ENCODE assay signal across 8 mouse cellular contexts in genomic region chr4:136636983-136637562, GRCm38 (mm10). TPM values are rescaled to one million over a fixed set of nuclear protein-coding genes. Genes with fewer than 3 reads are reported as not detected.
DNase-seq lines count a peak whose midpoint lies in the region; ATAC-seq and TF ChIP-seq lines count a peak whose summit lies in the region.

No protein-coding gene starts in this region.

- no peak for DNase-seq in heart, postnatal 25 days (ENCODE audit: low spot score)
- no peak for DNase-seq in ES-E14 (ENCODE audit: low read depth, low spot score)
- DNase-seq in retina, postnatal 1 day: no peak
- DNase-seq in adrenal gland, adult 2 months: no peak

- H3K36me3 ChIP-seq in heart, embryonic 11.5 days (ENCODE audit: control insufficient read depth, insufficient read depth, low read length): no peaks in the 10 kb centered on the region
- no peaks in the 10 kb centered on the region for H3K36me3 ChIP-seq in ES-E14 (ENCODE audit: control insufficient read depth, insufficient read depth, low read length, poor library complexity, severe bottlenecking)
- no peaks in the 10 kb centered on the region for H3K36me3 ChIP-seq in hindbrain, embryonic 12.5 days
- no peaks in the 10 kb centered on the region for H3K36me3 ChIP-seq in midbrain, embryonic 12.5 days

- H3K27me3 ChIP-seq in heart, embryonic 11.5 days (ENCODE audit: control insufficient read depth, insufficient read depth, low read length): peaks cover 39% of the 10 kb centered on the region
- H3K27me3 ChIP-seq in hindbrain, embryonic 12.5 days: peaks cover 36% of the 10 kb centered on the region
- H3K27me3 ChIP-seq in midbrain, embryonic 12.5 days: peaks cover 34% of the 10 kb centered on the region

- no peak overlapping the region for H3K27ac ChIP-seq in heart, embryonic 11.5 days (ENCODE audit: low read depth, low read length)
- no peak overlapping the region for H3K27ac ChIP-seq in ES-E14 (ENCODE audit: insufficient read depth, low read depth, low read length, poor library complexity, severe bottlenecking)
- H3K27ac ChIP-seq in hindbrain, embryonic 12.5 days: no peak overlapping the region
- no peak overlapping the region for H3K27ac ChIP-seq in midbrain, embryonic 12.5 days (replicated peaks)

- peaks cover 8% of the 10 kb centered on the region for H3K4me1 ChIP-seq in heart, embryonic 11.5 days (ENCODE audit: control insufficient read depth, insufficient read depth, low read length)
- peaks cover 0 to 6% of the 10 kb centered on the region in 2 experiments; a peak in 2 of 4 replicates for H3K4me1 ChIP-seq in ES-E14 (ENCODE audit: control insufficient read depth in 2 of 2, insufficient read depth in 2 of 2, low read length in 2 of 2, poor library complexity in 1 of 2)
- H3K4me1 ChIP-seq in hindbrain, embryonic 12.5 days: peaks cover 22% of the 10 kb centered on the region
- H3K4me1 ChIP-seq in midbrain, embryonic 12.5 days: peaks cover 27% of the 10 kb centered on the region

- H3K9ac ChIP-seq in heart, embryonic 11.5 days (ENCODE audit: low read depth, low read length): peak overlapping the region; percentile 40
- H3K9ac ChIP-seq in ES-E14 (ENCODE audit: insufficient read depth, low read depth, low read length, poor library complexity, severe bottlenecking): peak overlapping the region; percentile 29
- peak overlapping the region; percentile 61 for H3K9ac ChIP-seq in hindbrain, embryonic 12.5 days
- peak overlapping the region; percentile 52 for H3K9ac ChIP-seq in midbrain, embryonic 12.5 days (replicated peaks)

- in situ Hi-C loops in ES-E14 (cut with MboI; ENCODE audit: low sequenced_read_pairs in 2 of 2, unreplicated experiment in 2 of 2): no loop called here

- ATAC-seq in heart, embryonic 11.5 days (replicated peaks; ENCODE audit: insufficient number of reproducible peaks, low FRiP score, low TSS enrichment): no peak
- ATAC-seq in hindbrain, embryonic 12.5 days (ENCODE audit: low FRiP score): peak; percentile 52
- peak; percentile 14; the same call in 1 of the 2 replicates for ATAC-seq in midbrain, embryonic 12.5 days (ENCODE audit: low FRiP score, low read depth)
- no peak for ATAC-seq in erythroid progenitor cell, adult 5-6 weeks (replicated peaks; ENCODE audit: low FRiP score, poor library complexity, severe bottlenecking)

- 16% methylated on average over 37 of the region's 37 CpGs for WGBS in heart, embryonic 11.5 days (ENCODE audit: insufficient replicate concordance)
- 17% methylated on average over 37 of the region's 37 CpGs for WGBS in hindbrain, embryonic 12.5 days
- 21% methylated on average over 37 of the region's 37 CpGs for WGBS in midbrain, embryonic 12.5 days

- H3K9me3 ChIP-seq in heart, embryonic 11.5 days (replicated peaks; ENCODE audit: control insufficient read depth, low read length): no peaks in the 10 kb centered on the region
- H3K9me3 ChIP-seq in ES-E14 (ENCODE audit: control insufficient read depth, insufficient read depth, low read depth, low read length): no peaks in the 10 kb centered on the region
- H3K9me3 ChIP-seq in hindbrain, embryonic 12.5 days (replicated peaks): no peaks in the 10 kb centered on the region
- no peaks in the 10 kb centered on the region for H3K9me3 ChIP-seq in midbrain, embryonic 12.5 days

- peak overlapping the region; percentile 41 for H3K4me3 ChIP-seq in heart, embryonic 11.5 days (ENCODE audit: low read depth, low read length)
- peak overlapping the region; percentile 51 to 67 for H3K4me3 ChIP-seq in ES-E14 (ENCODE audit: insufficient read depth in 1 of 2, low read depth in 1 of 2, low read length in 2 of 2, poor library complexity in 1 of 2, severe bottlenecking in 1 of 2)
- H3K4me3 ChIP-seq in hindbrain, embryonic 12.5 days: peak overlapping the region; percentile 52
- H3K4me3 ChIP-seq in midbrain, embryonic 12.5 days: peak overlapping the region; percentile 51

- intact Hi-C loops in heart, postnatal 25 days (cut with DNase I): no loop called here

- peak overlapping the region; percentile 70 for H3K4me2 ChIP-seq in heart, embryonic 11.5 days
- H3K4me2 ChIP-seq in hindbrain, embryonic 12.5 days (replicated peaks): peak overlapping the region; percentile 89
- peak overlapping the region; percentile 83 for H3K4me2 ChIP-seq in midbrain, embryonic 12.5 days (replicated peaks)

TF ChIP-seq in ES-E14, 5 proteins besides CTCF, POLR2A, EP300 and RAD21:
- TF ChIP-seq MAFK (IDR thresholded peaks at IDR 0.05; ENCODE audit: insufficient read depth, low read depth, low read length): no peak
- no peak for TF ChIP-seq CHD2 (IDR thresholded peaks at IDR 0.05; ENCODE audit: low read depth, low read length)
- no peak for TF ChIP-seq ZNF384 (IDR thresholded peaks at IDR 0.05; ENCODE audit: low read depth, low read length)
- no peak for TF ChIP-seq HCFC1 (IDR thresholded peaks at IDR 0.05; ENCODE audit: borderline replicate concordance, insufficient read depth, low read length)
- no peak for TF ChIP-seq ZC3H11A (IDR thresholded peaks at IDR 0.05; ENCODE audit: borderline replicate concordance, low read depth, low read length)
TF ChIP-seq in ES-E14: peak in this region for 0.

RNA-seq across cellular contexts. Expression of gene Lactbl1, which starts 14.7 kb away (rescaled TPM):
- not detected in 2 replicates for polyA plus RNA-seq in heart, embryonic 11.5 days (2014; fragmentation: Nextera tagmentation; extraction: Ambion mirVana)
- total RNA-seq in heart, postnatal 25 days (2021): not detected
- total RNA-seq in ES-E14 (2012; rRNA removed): not detected in 2 replicates
- polyA plus RNA-seq in hindbrain, embryonic 12.5 days (2016; fragmentation: Nextera tagmentation; extraction: Ambion mirVana): 0.06 TPM in 1 of 2 replicates, not detected in the other
- 0.05 and 0.12 TPM in 2 replicates for polyA plus RNA-seq in midbrain, embryonic 12.5 days (2016; fragmentation: Nextera tagmentation; extraction: Ambion mirVana)
- not detected in 2 replicates for total RNA-seq in erythroid progenitor cell, adult 5-6 weeks (2015; ENCODE audit: low replicate concordance)
- not detected in 2 replicates for total RNA-seq in erythroid progenitor cell, adult 5-6 weeks (2017; ENCODE audit: low replicate concordance)
- total RNA-seq in adrenal gland, adult 2 months (2021): not detected
- 0.06 TPM in 1 of 2 replicates, not detected in the other for polyA plus RNA-seq in adrenal gland, adult 2 months (2012; rRNA removed)

RNA-seq across cellular contexts. Expression of gene Tex46, which starts 26.8 kb away (rescaled TPM):
- not detected in 2 replicates for polyA plus RNA-seq in heart, embryonic 11.5 days (2014; fragmentation: Nextera tagmentation; extraction: Ambion mirVana)
- not detected for total RNA-seq in heart, postnatal 25 days (2021)
- total RNA-seq in ES-E14 (2012; rRNA removed): not detected in 2 replicates
- polyA plus RNA-seq in hindbrain, embryonic 12.5 days (2016; fragmentation: Nextera tagmentation; extraction: Ambion mirVana): not detected in 2 replicates
- not detected in 2 replicates for polyA plus RNA-seq in midbrain, embryonic 12.5 days (2016; fragmentation: Nextera tagmentation; extraction: Ambion mirVana)
- not detected in 2 replicates for total RNA-seq in erythroid progenitor cell, adult 5-6 weeks (2015; ENCODE audit: low replicate concordance)
- total RNA-seq in erythroid progenitor cell, adult 5-6 weeks (2017; ENCODE audit: low replicate concordance): not detected in 2 replicates
- total RNA-seq in adrenal gland, adult 2 months (2021): not detected
- not detected in 2 replicates for polyA plus RNA-seq in adrenal gland, adult 2 months (2012; rRNA removed)

RNA-seq across cellular contexts. Expression of gene Kdm1a, which starts 34.5 kb away (rescaled TPM):
- 38.9 and 41.1 TPM in 2 replicates for polyA plus RNA-seq in heart, embryonic 11.5 days (2014; fragmentation: Nextera tagmentation; extraction: Ambion mirVana)
- total RNA-seq in heart, postnatal 25 days (2021): 10 to 100 TPM; 28.9 to 31.9 TPM
- 120 and 124 TPM in 2 replicates for total RNA-seq in ES-E14 (2012; rRNA removed)
- 118 and 122 TPM in 2 replicates for polyA plus RNA-seq in hindbrain, embryonic 12.5 days (2016; fragmentation: Nextera tagmentation; extraction: Ambion mirVana)
- polyA plus RNA-seq in midbrain, embryonic 12.5 days (2016; fragmentation: Nextera tagmentation; extraction: Ambion mirVana): 113 and 128 TPM in 2 replicates
- 32.8 and 38.1 TPM in 2 replicates for total RNA-seq in erythroid progenitor cell, adult 5-6 weeks (2015; ENCODE audit: low replicate concordance)
- 21.0 and 34.4 TPM in 2 replicates for total RNA-seq in erythroid progenitor cell, adult 5-6 weeks (2017; ENCODE audit: low replicate concordance)
- total RNA-seq in adrenal gland, adult 2 months (2021): 10 to 100 TPM; 37.5 to 42.5 TPM
- 12.0 and 12.4 TPM in 2 replicates for polyA plus RNA-seq in adrenal gland, adult 2 months (2012; rRNA removed)

Comparison
In these comparisons a context has a peak if more than half of its experiments do, and no peak if none do; other contexts are left out.
1. ATAC-seq: peak in hindbrain, embryonic 12.5 days (single experiment) and midbrain, embryonic 12.5 days (single experiment); none in heart, embryonic 11.5 days (single experiment) and erythroid progenitor cell, adult 5-6 weeks (single experiment).
2. Peak in every context shown above with its lines, with median percentiles within 50 percentile points of each other: H3K4me2 ChIP-seq, H3K4me3 ChIP-seq and H3K9ac ChIP-seq.